Mouse (Mus musculus) erythroblast, embryonic 14.5 days (primary cell): ENCODE results near the gene Fxyd4. TPM values are rescaled to one million over a fixed set of nuclear protein-coding genes. Genes with fewer than 3 reads are reported as not detected.

Experiments used
- H3K27me3 ChIP-seq: 2 replicates; pipeline ENCODE4 v1.6.1; 2012; ENCODE audit warnings: inconsistent platforms; ENCODE audit not compliant: control insufficient read depth
- H3K36me3 ChIP-seq: 2 replicates; pipeline ENCODE4 v1.6.1; 2012; ENCODE audit warnings: mild to moderate bottlenecking, inconsistent platforms; ENCODE audit not compliant: control insufficient read depth
- H3K4me1 ChIP-seq: 2 replicates; pipeline ENCODE4 v1.6.1; 2012; ENCODE audit warnings: inconsistent platforms; ENCODE audit not compliant: control insufficient read depth
- H3K4me3 ChIP-seq: replicated peaks from 2 replicates; pipeline ENCODE3; 2012; ENCODE audit warnings: moderate library complexity, mild to moderate bottlenecking, inconsistent platforms
- H3K9me3 ChIP-seq: 2 replicates; pipeline ENCODE4 v1.6.1; 2012; ENCODE audit warnings: low read length, inconsistent platforms, mixed read lengths; ENCODE audit not compliant: control insufficient read depth
- GATA1 ChIP-seq: IDR thresholded peaks from 2 replicates; pipeline ENCODE4 v1.6.1; 2012; ENCODE audit warnings: low read length, inconsistent platforms, mixed read lengths
- TAL1 ChIP-seq: IDR thresholded peaks from 3 replicates; pipeline ENCODE4 v1.6.1; 2012; ENCODE audit warnings: low read length, inconsistent platforms, mixed read lengths
- polyA plus RNA-seq: library from polyadenylated mRNA; stranded (reverse); fragments of >175 nt; gene quantifications from 2 replicates; pipeline ENCODE4 v1.2.3, GENCODE M21; 2012

Gene Fxyd4
- polyA plus RNA-seq, 1 experiment: not detected

DNA sequence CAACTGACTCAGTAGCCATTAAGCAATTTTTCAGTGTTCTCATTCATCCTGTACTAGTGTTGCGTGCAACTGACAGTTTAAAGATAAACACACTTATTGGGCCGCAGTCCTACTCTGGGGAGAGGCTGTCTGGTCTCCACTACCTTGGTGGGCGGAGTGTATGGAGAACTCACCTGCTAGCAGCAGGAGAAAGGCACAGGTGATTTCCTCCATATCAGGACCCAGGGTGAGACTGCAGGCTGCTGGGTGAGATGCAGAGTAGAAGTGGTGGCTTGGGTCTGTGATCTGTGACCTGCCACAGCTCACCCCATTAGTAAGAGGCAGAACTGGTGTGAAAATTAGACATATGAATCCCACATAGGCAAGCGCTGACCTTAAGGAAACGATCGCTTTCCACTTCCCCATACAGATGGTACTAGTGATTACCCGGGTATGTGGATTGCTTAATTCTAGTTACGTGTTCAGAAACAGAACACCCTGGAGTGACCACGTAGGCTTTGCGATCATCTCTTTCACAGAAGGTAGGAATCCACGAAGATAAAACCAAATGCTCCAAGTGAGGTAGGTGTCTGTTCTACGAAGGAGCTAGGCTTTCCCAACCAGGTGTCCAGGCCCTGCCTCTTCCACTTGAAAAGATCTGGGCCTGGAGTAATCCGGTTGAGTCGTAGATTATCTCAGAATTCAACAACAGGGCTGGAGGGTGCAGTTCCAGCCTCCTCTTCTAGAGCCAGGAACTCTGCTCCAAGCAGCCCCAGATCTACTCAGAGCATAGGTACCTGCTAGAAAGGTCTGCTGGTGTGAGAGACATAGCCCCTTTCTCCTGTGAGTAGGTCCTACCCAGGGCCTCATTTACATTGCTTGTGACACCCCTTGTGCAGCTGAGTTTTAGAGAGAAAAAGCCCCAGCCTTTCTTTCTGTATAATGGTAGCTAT lies 1.5 kb downstream of the Fxyd4 start:
- H3K27me3 ChIP-seq: no peaks in the 10 kb centered on the region
- no peaks in the 10 kb centered on the region for H3K36me3 ChIP-seq
- no peak for TF ChIP-seq TAL1
- no peak for TF ChIP-seq GATA1
- H3K4me1 ChIP-seq: peaks cover 6% of the 10 kb centered on the region
- no peaks in the 10 kb centered on the region for H3K9me3 ChIP-seq
- no peak overlapping the region for H3K4me3 ChIP-seq

DNA sequence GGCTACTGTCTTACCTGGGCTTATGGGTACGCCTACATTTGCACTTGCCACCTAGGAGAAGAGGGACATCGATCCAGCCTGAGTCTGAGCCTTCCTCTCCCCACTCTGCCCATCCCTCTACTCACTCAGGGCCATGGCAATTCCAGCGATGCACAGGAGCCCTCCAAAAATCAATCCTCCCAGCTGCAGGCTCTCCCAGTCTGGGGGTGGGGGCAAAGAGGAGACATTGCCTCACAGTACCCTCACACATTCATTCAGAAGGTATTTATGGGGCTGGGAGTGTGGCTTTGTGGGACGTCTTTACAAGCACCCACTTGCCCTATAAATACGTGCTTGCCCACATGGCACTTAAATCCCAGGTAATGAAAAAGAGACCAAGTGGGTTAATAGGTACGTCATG lies 3.2 kb downstream of the Fxyd4 start:
- H3K4me3 ChIP-seq: no peak overlapping the region
- TF ChIP-seq GATA1: no peak
- TF ChIP-seq TAL1: no peak
- no peaks in the 10 kb centered on the region for H3K27me3 ChIP-seq
- H3K9me3 ChIP-seq: no peaks in the 10 kb centered on the region
- peaks cover 11% of the 10 kb centered on the region for H3K36me3 ChIP-seq
- peaks cover 6% of the 10 kb centered on the region for H3K4me1 ChIP-seq

DNA sequence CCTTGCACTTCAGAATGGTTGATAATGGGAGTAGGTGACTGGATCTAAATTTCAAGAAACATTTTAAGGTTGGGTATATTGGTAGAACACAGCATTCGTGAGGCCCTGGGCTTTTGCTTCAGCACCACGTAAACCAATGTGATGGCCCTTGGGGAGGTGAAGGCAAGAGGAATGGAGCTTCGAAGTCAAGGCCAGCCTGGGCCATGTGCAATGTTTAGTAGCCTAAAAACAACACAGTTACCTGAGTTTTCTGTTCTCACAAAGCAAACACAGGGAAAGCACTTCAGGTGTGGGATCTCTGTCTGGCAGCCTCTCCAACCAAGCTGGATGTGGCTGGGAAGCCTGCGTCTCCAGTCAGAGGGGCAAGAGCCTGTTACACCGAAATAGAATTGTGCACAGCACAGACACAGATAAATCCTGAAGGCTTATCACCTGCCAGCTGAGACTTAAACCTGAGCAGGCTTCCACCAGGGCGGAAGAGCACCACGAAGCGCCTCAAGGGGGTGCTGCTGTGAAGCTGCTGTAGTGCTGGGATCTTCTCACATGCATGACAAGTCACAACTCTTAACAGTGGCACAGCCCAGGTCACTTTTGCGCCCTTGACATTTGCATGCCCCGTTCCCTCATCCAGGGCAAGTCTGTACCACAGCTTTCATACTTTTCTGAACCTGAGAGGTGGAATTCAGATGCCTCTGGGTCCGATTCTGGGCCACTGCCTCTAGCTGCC lies 5.0 kb downstream of the Fxyd4 start:
- no peaks in the 10 kb centered on the region for H3K27me3 ChIP-seq
- H3K9me3 ChIP-seq: no peaks in the 10 kb centered on the region
- no peak for TF ChIP-seq GATA1
- TF ChIP-seq TAL1: no peak
- H3K36me3 ChIP-seq: peaks cover 29% of the 10 kb centered on the region
- peaks cover 6% of the 10 kb centered on the region for H3K4me1 ChIP-seq
- H3K4me3 ChIP-seq: no peak overlapping the region

DNA sequence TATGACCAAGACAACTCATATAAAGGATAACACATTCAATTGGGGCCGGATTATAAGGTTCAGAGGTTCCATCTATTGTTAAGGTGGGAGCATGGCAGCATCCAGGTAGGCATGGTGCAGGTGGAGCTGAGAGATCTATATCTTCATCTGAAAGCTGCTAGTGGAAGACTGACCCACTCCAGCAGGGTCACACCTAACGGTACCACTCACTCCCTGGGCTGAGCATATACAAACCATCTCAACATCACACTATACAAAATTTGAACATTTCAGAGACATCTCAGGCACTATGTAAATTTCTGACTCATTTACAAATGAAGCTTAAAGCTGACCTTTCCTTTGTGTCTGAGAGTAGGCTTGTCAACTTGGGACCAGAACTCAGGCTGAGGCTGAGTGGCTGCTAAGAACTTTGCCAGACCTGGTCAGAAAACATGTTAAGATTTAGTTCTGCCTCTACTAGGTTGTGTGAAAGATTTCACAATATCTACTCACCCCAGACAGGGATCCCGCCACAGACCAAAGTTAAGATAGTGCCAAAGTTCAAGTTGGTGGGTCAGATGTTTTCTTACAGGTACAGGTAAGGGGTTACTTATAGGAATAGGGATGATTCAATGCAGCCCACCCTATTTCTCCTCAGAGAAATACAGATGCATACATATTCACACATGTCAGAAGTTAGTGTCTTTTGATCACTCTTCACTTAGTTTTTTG lies 7.4 kb downstream of the Fxyd4 start:
- Histone ChIP-seq H3K27me3 (no peaks in the 10 kb centered on the region), H3K36me3 (peaks cover 50% of the 10 kb centered on the region), H3K4me1 (peaks cover 6% of the 10 kb centered on the region), H3K9me3 (no peaks in the 10 kb centered on the region), H3K4me3 (no peak overlapping the region)
- TF ChIP-seq GATA1 (no peak), TAL1 (no peak)

DNA sequence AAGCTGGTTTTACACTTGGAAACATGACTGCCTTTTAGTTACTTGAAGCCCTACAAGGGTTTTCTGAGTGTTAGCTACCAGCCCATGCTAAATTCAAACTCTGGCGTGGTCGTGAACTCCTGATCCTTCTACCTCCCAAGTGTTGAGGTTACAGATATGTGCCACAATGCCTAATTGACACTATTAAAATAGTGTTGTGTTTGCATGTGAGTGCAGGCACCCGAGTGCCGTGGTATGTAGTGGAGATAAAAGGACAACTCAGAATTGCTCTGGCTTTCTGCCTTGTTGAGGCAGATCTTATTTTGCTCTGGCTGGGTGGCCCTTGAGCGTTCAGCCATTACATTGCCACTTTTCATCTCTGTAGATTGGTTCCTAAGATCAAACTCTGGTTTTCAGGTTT lies 8.7 kb downstream of the Fxyd4 start:
- Histone ChIP-seq H3K27me3 (no peaks in the 10 kb centered on the region), H3K4me3 (no peak overlapping the region), H3K4me1 (peaks cover 6% of the 10 kb centered on the region), H3K9me3 (no peaks in the 10 kb centered on the region), H3K36me3 (peaks cover 53% of the 10 kb centered on the region)
- no peak for TF ChIP-seq GATA1
- TF ChIP-seq TAL1: no peak

DNA sequence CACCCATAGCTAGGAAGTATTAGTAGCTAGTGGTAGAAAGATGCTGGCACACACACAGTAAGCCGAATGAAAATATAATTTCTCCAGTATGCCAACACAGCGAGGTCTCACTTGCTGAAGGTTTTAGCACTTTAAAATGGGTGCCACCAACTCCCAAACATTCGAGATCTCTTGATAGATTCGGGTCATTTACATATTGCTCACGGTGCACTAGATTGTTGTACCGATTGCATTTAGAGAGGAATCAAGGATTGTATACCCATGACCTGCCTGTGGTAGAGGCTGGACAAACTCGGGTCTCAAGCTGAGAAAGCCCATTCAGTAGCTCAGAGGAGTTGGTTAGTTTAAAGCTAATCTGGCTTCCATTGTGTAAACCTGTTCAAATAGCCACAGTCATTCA lies 9.5 kb downstream of the Fxyd4 start:
- peaks cover 6% of the 10 kb centered on the region for H3K4me1 ChIP-seq
- H3K27me3 ChIP-seq: no peaks in the 10 kb centered on the region
- H3K4me3 ChIP-seq: no peak overlapping the region
- H3K36me3 ChIP-seq: peaks cover 59% of the 10 kb centered on the region
- TF ChIP-seq GATA1 (no peak), TAL1 (no peak)
- H3K9me3 ChIP-seq: no peaks in the 10 kb centered on the region

DNA sequence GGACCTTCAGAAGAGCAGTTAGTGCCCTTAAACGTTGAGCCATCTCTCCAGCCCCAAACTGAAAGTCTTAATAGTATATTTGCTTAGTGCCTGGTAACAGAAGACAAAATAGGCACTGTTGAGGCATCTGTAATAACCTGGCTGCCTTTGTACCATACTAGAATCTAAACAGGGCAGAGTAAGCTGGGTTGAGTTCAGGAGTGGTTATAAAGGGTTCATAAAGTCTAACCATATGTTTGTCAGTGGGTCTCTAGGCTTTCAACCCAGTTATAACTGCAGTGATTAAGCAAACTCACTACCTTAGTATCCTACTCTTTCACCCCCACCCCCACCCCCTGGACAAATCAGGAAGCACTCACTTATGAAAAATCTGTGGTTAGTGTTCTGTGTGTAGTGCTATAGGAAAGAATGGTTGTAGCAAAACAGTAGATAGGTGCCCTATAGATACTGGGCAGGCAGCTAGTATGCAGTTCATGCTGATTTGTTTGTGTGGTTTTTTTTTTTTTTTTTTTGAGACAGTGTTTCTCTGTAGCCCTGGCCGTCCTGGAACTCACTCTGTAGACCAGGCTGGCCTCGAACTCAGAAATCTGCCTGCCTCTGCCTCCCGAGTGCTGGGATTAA lies 10.5 kb downstream of the Fxyd4 start:
- Histone ChIP-seq H3K4me3 (no peak overlapping the region), H3K36me3 (peaks cover 69% of the 10 kb centered on the region), H3K9me3 (no peaks in the 10 kb centered on the region), H3K27me3 (no peaks in the 10 kb centered on the region), H3K4me1 (peaks cover under 1% of the 10 kb centered on the region; the same call in 1 of the 2 replicates)
- no peak for TF ChIP-seq TAL1
- no peak for TF ChIP-seq GATA1

DNA sequence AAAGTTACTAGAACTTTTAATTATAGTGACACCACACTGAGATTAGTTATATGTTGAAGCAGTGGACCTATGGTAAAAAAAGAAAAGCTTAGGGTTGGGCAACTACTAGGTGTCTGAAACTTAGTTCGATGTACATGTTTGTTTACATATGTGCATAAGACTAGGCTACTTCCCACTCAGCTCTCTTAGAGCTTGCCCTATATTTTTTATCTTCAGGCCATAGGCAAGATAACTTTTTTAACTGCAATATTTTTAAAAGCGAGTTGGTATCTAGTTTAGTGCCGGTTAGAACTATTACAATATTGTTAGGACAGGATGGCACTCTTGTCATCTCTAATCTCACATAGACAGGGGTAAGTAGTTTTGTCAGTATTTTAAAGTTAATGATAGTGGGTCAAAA lies 15.5 kb downstream of the Fxyd4 start:
- peaks cover 80% of the 10 kb centered on the region for H3K36me3 ChIP-seq
- peaks cover 38% of the 10 kb centered on the region for H3K4me1 ChIP-seq
- no peak for TF ChIP-seq TAL1
- TF ChIP-seq GATA1: no peak
- H3K9me3 ChIP-seq: no peaks in the 10 kb centered on the region
- no peak overlapping the region for H3K4me3 ChIP-seq
- no peaks in the 10 kb centered on the region for H3K27me3 ChIP-seq
